Mouse (Mus musculus): ENCODE measurements around the gene Hbb-y.
"Not testable (repeated sequence)": the region's sequence is repeated elsewhere in the genome, so short reads cannot be mapped to it uniquely, and the experiment has no call there.

Hbb-y gene

DNA sequence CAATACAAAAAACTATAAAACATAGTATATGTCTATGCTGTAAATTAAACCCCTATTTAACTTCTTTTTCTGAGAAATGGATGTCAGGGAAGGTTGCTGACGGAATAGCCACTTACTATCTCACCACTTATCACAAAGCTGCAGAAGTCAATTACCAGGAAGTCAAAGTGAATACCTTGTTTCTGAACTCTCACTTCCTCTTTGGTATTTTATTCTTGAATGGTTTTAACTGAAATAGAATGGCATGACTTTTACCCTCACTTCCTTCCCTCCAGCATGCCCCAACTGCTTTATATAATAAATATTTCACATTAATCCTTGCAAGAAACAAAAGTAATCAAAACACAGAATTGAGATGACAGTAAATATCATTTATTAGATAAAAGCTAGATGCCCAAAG is 40.8 kb downstream of the Hbb-y start:
- no peak for DNase-seq

DNA sequence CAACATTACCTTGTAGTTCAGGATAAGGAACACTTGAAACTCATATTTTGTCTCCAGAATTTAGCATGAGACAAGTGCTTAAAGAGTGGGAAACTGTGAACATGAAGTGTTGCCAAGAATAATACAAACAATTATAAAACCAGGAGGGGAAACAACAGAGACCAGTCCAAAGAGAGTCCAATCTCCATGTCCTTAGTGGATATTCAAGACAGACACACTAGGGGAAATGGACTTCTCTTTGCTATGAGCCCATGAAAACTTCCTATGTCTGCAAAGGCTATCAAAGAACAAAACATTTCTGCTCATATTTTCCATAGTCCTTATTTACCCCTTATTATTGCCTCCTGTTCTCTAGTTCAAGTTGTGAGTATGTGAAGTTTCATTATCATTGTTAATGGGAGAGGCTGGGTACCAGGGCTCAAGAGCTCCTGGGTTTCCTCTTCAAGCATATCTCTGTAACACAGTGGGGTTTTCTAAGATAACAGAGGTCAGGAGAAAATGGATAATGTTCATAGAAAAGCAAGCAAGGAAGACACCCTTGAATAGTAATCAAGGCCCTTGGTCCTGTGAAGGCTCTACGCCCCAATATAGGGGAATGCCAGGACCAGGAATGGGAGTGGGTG is 41.7 kb downstream of the Hbb-y start:
- DNase-seq, result no peak

DNA sequence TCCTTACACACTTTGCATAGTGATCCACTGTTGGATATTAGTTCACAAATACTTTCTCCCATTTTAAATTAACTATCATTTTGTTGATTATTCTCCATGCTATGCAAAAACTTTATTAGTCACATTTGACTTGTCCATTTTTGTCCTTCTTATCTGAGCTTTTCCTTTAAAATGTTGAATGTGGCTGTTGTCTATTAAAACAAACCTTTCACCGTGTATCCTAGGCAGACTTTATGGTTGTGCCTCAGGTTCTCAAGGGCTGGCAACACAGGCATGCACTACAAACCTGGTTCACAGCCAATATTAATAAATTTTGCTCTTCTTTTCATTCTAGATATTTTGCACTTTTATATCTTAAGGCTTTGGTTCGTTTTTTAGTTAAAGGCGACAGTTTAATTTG is 42.3 kb downstream of the Hbb-y start:
- DNase-seq, result no peak

DNA sequence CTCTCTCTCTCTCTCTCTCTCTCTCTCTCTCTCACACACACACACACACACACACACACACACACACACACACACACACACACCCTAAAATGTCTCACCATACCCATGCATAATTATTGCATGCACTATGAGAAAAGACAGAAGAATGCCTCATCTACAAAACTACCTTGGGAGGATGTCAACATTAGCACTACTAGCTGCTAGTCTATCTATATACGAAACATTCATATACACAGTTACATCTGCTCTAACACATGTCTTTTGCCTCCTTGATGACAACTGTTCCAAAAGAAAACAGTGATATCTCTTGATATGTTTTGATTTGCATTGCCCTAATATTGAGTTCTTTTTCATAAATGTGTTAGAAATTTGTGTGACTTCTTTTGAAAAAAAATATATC is 42.7 kb downstream of the Hbb-y start:
- DNase-seq, result no peak

DNA sequence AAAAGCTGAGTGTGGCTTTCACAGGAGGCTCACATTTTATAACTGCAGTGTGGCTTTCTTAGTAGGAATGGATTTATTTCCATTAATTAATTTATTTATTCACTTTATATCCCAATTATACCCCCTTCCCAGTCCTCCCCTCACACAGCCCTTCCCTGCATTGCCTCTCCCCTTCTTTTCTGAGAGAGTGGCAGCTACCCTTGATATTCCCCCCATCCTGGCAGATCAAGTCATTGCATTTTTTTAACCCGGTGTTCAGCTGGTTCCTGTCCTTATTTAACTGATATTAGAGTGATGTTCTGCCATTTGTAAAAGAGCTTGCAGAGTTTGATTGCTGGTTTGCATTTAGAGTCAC is 43.2 kb downstream of the Hbb-y start:
- DNase-seq, result no peak

DNA sequence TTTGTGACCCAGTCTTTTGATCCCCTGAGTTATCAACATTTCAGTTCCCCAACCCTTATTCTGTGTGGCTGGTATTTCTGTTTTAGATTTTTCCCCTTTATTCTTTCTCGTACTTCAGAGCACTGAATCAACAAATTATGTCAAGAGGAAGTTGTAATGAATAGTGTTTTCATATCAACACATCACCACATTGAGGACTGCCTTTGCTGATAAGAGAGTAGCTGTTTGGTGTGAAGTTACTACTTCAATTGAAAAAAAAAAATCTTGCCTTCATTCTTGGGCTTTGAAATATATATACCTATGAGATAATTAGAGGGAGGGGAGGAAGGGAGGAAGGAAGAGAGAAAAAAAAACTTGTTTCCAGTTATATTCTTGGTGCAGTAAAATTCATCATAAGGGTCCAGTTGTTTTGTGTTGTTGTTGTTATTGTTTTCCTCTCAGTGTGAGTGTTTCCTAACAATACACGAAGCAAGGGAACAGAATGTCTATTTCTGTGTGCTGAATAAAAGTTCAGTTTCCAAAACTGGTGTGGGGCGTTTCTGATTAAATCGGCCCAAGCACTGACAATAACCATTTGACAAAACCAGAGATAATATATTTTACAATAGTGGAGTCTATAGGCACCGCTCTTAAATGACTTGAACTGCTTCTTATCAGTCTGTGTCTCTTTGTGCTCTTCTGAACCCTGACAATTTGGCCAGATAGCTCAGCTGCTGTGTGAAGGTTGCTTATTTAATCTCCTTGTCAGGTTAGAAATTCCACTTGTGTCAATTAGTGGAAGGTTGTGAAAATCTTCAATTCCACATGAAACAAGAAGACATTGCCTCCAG is 43.8 kb downstream of the Hbb-y start:
- no peak for DNase-seq

DNA sequence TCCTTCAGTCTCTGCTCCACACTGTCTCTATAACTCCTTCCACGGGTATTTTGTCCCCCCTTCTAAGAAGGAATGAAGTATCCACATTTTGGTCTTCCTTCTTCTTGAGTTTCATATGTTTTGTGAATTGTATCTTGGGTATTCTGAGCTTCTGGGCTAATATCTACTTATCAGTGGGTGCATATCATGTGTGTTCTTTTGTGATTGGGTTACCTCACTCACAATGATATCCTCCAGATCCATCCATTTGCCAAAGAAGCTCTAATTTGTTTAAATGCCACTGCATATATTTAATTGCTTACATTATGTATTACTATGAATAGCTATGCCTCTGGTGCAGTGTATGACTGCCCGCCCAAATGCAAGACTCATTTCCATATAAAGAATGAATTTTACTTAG is 44.9 kb downstream of the Hbb-y start:
- DNase-seq, result not testable (repeated sequence)

DNA sequence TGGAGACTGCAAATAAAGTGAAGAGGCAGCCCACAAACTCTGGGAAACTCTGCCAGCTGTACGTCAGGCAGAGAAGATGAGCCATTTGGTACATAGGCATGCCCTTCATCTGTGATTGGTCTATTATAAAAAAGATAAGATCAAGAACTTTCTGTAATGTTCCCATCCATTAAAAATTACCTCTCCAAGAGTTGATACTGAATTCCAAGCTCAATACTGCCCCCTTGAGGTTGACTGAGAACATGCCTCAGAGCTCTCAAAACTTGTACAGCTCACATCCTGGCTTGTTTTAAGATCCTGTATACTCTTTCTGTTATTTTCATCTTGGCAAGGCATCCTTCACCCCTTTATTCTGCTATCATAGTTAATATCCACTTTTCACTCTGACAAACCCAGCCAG is 46.2 kb downstream of the Hbb-y start:
- DNase-seq, result no peak
